ENCODE assay signal across 7 mouse cellular contexts in genomic region chr8:71528362-71529073, GRCm38 (mm10). TPM values are rescaled to one million over a fixed set of nuclear protein-coding genes. Genes with fewer than 3 reads are reported as not detected.
DNase-seq lines count a peak whose midpoint lies in the region; ATAC-seq and TF ChIP-seq lines count a peak whose summit lies in the region.

No protein-coding gene starts in this region.

- H3K9ac ChIP-seq in kidney, embryonic 16.5 days (replicated peaks; ENCODE audit: low read length) = no peak overlapping the region; the same call in 1 of the 2 replicates

- intact Hi-C loops in left cerebral cortex, postnatal 25 days (cut with DNase I) = no loop called here

- H3K36me3 ChIP-seq in kidney, embryonic 16.5 days (ENCODE audit: insufficient read depth, low read length) = no peaks in the 10 kb centered on the region

- no peak overlapping the region for H3K4me2 ChIP-seq in kidney, embryonic 16.5 days (replicated peaks; ENCODE audit: low read depth, low read length)

- no peak for ATAC-seq in kidney, embryonic 16.5 days (ENCODE audit: low FRiP score, low TSS enrichment)

- H3K9me3 ChIP-seq in kidney, embryonic 16.5 days (ENCODE audit: low read length) = no peaks in the 10 kb centered on the region

- H3K4me1 ChIP-seq in brown adipose tissue, adult 24 weeks (ENCODE audit: control insufficient read depth, insufficient read depth, insufficient read length, low read length) = peaks cover 11% of the 10 kb centered on the region
- peaks cover 21% of the 10 kb centered on the region for H3K4me1 ChIP-seq in kidney, embryonic 16.5 days (ENCODE audit: insufficient read depth, low read length)
- H3K4me1 ChIP-seq in cerebellum, adult 2 months (ENCODE audit: control insufficient read depth, insufficient read depth, low read length) = no peaks in the 10 kb centered on the region; the same call in 1 of the 2 replicates

- peak overlapping the region; percentile 93 for H3K27ac ChIP-seq in brown adipose tissue, adult 24 weeks (replicated peaks; ENCODE audit: low read depth, low read length)
- H3K27ac ChIP-seq in kidney, embryonic 16.5 days (ENCODE audit: low read length) = peak overlapping the region; percentile 91
- no peak overlapping the region for H3K27ac ChIP-seq in cerebellum, adult 2 months (ENCODE audit: insufficient read depth, low read length)

- 65% methylated on average over 11 of the region's 11 CpGs for WGBS in kidney, embryonic 16.5 days
- 75% methylated on average over 11 of the region's 11 CpGs for WGBS in cerebellum, adult 2 months

- H3K27me3 ChIP-seq in kidney, embryonic 16.5 days (ENCODE audit: insufficient read depth, low read length) = peaks cover 16% of the 10 kb centered on the region
- peaks cover 8% of the 10 kb centered on the region; the same call in 1 of the 2 replicates for H3K27me3 ChIP-seq in cerebellum, adult 2 months (ENCODE audit: control insufficient read depth, insufficient read depth, low read length)

- no peak overlapping the region for H3K4me3 ChIP-seq in brown adipose tissue, adult 24 weeks (ENCODE audit: insufficient read depth, low read depth, low read length)
- no peak overlapping the region for H3K4me3 ChIP-seq in kidney, embryonic 16.5 days (ENCODE audit: low read length)
- H3K4me3 ChIP-seq in cerebellum, adult 2 months (replicated peaks; ENCODE audit: insufficient read depth, low read depth, low read length) = no peak overlapping the region

- TF ChIP-seq POLR2A in cerebellum, adult 2 months (IDR thresholded peaks at IDR 0.05; ENCODE audit: borderline replicate concordance, insufficient read depth, low read length) = no peak

- peak; percentile 66 for DNase-seq in heart, adult 8-10 months (ENCODE audit: low spot score)
- peak; percentile 80 for DNase-seq in lung, postnatal 36 days
- no peak for DNase-seq in left cerebral cortex, postnatal 25 days (ENCODE audit: low spot score in 2 of 2)
- no peak for DNase-seq in cerebellum, adult 8-10 months
- no peak for DNase-seq in cerebellum, adult 2 months

- no peak for TF ChIP-seq CTCF in cerebellum, adult 2 months (IDR thresholded peaks at IDR 0.05; ENCODE audit: borderline replicate concordance, insufficient read depth, low read depth, low read length)

RNA-seq across cellular contexts. Expression of gene Ccdc194, which starts 3.0 kb away (rescaled TPM):
- not detected in 2 replicates for polyA plus RNA-seq in brown adipose tissue, adult 24 weeks (2012; ENCODE audit: insufficient read depth, insufficient read length, missing spikeins)
- not detected for total RNA-seq in heart, adult 8-10 months (2022)
- polyA plus RNA-seq in kidney, embryonic 16.5 days (2015; fragmentation: Nextera tagmentation; extraction: Ambion mirVana) = 0.15 and 0.61 TPM in 2 replicates
- total RNA-seq in left cerebral cortex, postnatal 25 days (2021) = not detected
- 0.08 and 0.10 TPM in 2 replicates for polyA plus RNA-seq in cerebellum, adult 2 months (2012; rRNA removed)

RNA-seq across cellular contexts. Expression of gene Bst2, which starts 8.7 kb away (rescaled TPM):
- polyA plus RNA-seq in brown adipose tissue, adult 24 weeks (2012; ENCODE audit: insufficient read depth, insufficient read length, missing spikeins) = 17.3 and 38.4 TPM in 2 replicates
- 10 to 100 TPM; 13.5 to 18.7 (median 14.2) TPM for total RNA-seq in heart, adult 8-10 months (2022)
- 53.6 and 55.6 TPM in 2 replicates for polyA plus RNA-seq in kidney, embryonic 16.5 days (2015; fragmentation: Nextera tagmentation; extraction: Ambion mirVana)
- total RNA-seq in left cerebral cortex, postnatal 25 days (2021) = 1 to 10 TPM; 2.3 to 4.3 TPM
- 13.6 and 17.3 TPM in 2 replicates for polyA plus RNA-seq in cerebellum, adult 2 months (2012; rRNA removed)

RNA-seq across cellular contexts. Expression of gene Mvb12a, which starts 14.2 kb away (rescaled TPM):
- 29.7 and 30.9 TPM in 2 replicates for polyA plus RNA-seq in brown adipose tissue, adult 24 weeks (2012; ENCODE audit: insufficient read depth, insufficient read length, missing spikeins)
- total RNA-seq in heart, adult 8-10 months (2022) = 10 to 100 TPM; 28.8 to 31.5 (median 29.1) TPM
- polyA plus RNA-seq in kidney, embryonic 16.5 days (2015; fragmentation: Nextera tagmentation; extraction: Ambion mirVana) = 114 and 118 TPM in 2 replicates
- 10 to 100 TPM; 31.7 to 33.7 TPM for total RNA-seq in left cerebral cortex, postnatal 25 days (2021)
- 113 and 118 TPM in 2 replicates for polyA plus RNA-seq in cerebellum, adult 2 months (2012; rRNA removed)

RNA-seq across cellular contexts. Expression of gene Plvap, which starts 17.0 kb away (rescaled TPM):
- 4.3 and 6.1 TPM in 2 replicates for polyA plus RNA-seq in brown adipose tissue, adult 24 weeks (2012; ENCODE audit: insufficient read depth, insufficient read length, missing spikeins)
- total RNA-seq in heart, adult 8-10 months (2022) = 10 to 100 TPM; 23.8 to 29.1 (median 27.0) TPM
- polyA plus RNA-seq in kidney, embryonic 16.5 days (2015; fragmentation: Nextera tagmentation; extraction: Ambion mirVana) = 165 TPM in 2 replicates
- total RNA-seq in left cerebral cortex, postnatal 25 days (2021) = 1 to 10 TPM; 5.7 to 6.6 TPM
- 25.6 and 28.8 TPM in 2 replicates for polyA plus RNA-seq in cerebellum, adult 2 months (2012; rRNA removed)

RNA-seq across cellular contexts. Expression of gene Tmem221, which starts 30.2 kb away (rescaled TPM):
- polyA plus RNA-seq in brown adipose tissue, adult 24 weeks (2012; ENCODE audit: insufficient read depth, insufficient read length, missing spikeins) = not detected in 2 replicates
- total RNA-seq in heart, adult 8-10 months (2022) = under 1 TPM in 2 of 4 experiments, not detected in 2; 0.16 to 0.25 TPM
- 16.3 and 16.7 TPM in 2 replicates for polyA plus RNA-seq in kidney, embryonic 16.5 days (2015; fragmentation: Nextera tagmentation; extraction: Ambion mirVana)
- under 1 TPM in 1 of 2 experiments, not detected in 1; 0.21 TPM for total RNA-seq in left cerebral cortex, postnatal 25 days (2021)
- polyA plus RNA-seq in cerebellum, adult 2 months (2012; rRNA removed) = 0.21 and 0.26 TPM in 2 replicates

Comparison
In these comparisons a context has a peak if more than half of its experiments do, and no peak if none do; other contexts are left out.
1. DNase-seq: peak in heart, adult 8-10 months (single experiment) and lung, postnatal 36 days (single experiment); none in left cerebral cortex, postnatal 25 days (0 of 2), cerebellum, adult 8-10 months (single experiment) and cerebellum, adult 2 months (0 of 2).